ENCODE assay signal across 8 mouse cellular contexts in the genomic region with DNA sequence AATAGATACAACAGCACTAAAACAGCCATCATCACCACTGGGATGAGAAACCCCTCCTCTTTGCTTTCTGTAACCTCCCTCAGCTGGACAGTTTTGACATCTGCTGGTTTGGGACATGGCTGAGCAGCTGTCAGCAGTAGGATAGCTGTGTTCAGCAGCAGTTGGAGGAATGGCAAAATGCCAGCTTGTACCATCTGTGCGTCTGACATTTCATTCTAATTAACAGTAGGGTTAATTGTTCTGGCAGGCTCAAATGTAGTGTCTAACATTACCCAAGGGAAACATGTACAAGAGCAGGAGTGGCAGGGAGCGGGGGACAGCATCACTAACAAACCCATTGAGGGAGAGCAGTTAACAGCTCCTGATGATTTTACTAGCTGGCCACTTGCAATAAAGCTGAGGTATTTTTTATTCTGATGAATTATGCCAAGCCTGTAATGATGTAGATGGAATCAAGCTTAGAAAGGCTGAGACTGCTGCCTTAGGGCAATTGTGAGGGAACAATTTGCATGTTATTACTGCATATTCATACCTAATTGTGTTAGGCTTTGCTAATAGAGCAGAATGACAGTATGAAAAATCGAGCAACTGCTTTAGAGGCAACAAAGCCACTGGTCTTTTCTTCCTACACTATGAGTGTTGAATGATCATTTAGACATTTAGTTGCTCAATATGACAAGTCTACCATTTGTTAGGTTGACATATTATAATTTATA. TPM values are rescaled to one million over a fixed set of nuclear protein-coding genes. Genes with fewer than 3 reads are reported as not detected.
DNase-seq lines count a peak whose midpoint lies in the region; ATAC-seq and TF ChIP-seq lines count a peak whose summit lies in the region.

No protein-coding gene starts in this region.

- TF ChIP-seq POLR2A in brain, embryonic 14.5 days (IDR thresholded peaks at IDR 0.05; ENCODE audit: borderline replicate concordance, extremely low read depth, insufficient read depth, insufficient read length, poor library complexity, severe bottlenecking), result no peak

- DNase-seq in cerebellum, adult 11-12 months, result peak; percentile 3
- DNase-seq in brain, embryonic 14.5 days (ENCODE audit: low read depth), result peak; percentile 98
- DNase-seq in forelimb bud, embryonic 11.5 days (ENCODE audit: low read depth, low spot score), result peak; percentile 10
- peak; percentile 3 to 12 for DNase-seq in left cerebral cortex, adult 8-10 months (ENCODE audit: low spot score in 2 of 2)
- DNase-seq in right cerebral cortex, adult 2 months (ENCODE audit: low spot score in 2 of 2), result peak; percentile 38 to 39
- DNase-seq in thymus, postnatal 4 days, result no peak
- no peak for DNase-seq in adrenal gland, postnatal 36 days

- ATAC-seq in cerebellum, adult (ENCODE audit: insufficient number of reproducible peaks, low FRiP score, low TSS enrichment), result no peak; the same call in 1 of the 2 replicates

- no peak for TF ChIP-seq CTCF in brain, embryonic 14.5 days (IDR thresholded peaks at IDR 0.05; ENCODE audit: borderline replicate concordance, extremely low read depth, insufficient read depth, insufficient read length)

RNA-seq across cellular contexts. Expression of gene Gm8797, which starts 4.3 kb away (rescaled TPM):
- 3.8 and 6.3 TPM in 2 replicates for polyA plus RNA-seq in brain, embryonic 14.5 days (2012; rRNA removed)
- 10 to 100 TPM in 2 of 4 experiments, 1 to 10 TPM in 2; 3.1 to 16.0 (median 7.4) TPM for total RNA-seq in left cerebral cortex, adult 8-10 months (2022)
- 10 to 100 TPM in 1 of 2 experiments, 1 to 10 TPM in 1; 8.6 to 13.9 TPM for total RNA-seq in adrenal gland, postnatal 36 days (2021)

Comparison
In these comparisons a context has a peak if more than half of its experiments do, and no peak if none do; other contexts are left out.
1. DNase-seq: peak in cerebellum, adult 11-12 months (single experiment), brain, embryonic 14.5 days (single experiment), forelimb bud, embryonic 11.5 days (single experiment), left cerebral cortex, adult 8-10 months (2 of 2) and right cerebral cortex, adult 2 months (2 of 2); none in thymus, postnatal 4 days (single experiment) and adrenal gland, postnatal 36 days (0 of 2).